21 mouse cellular contexts compared by ENCODE assay signal in genomic region chr11:44540243-44540642, GRCm38 (mm10). TPM values are rescaled to one million over a fixed set of nuclear protein-coding genes. Genes with fewer than 3 reads are reported as not detected.
A peak's percentile ranks its signal among the peaks of the same experiment; 100 is the strongest.
DNase-seq lines count a peak whose midpoint lies in the region; TF ChIP-seq lines count a peak whose summit lies in the region.
"Had no signal": no experiment of that assay in that cellular context is flagged by ENCODE, and none has a peak within 500 bp of the region (broad histone marks: within the 10 kb centered on the region; RNA-seq: fewer than 3 reads in every experiment).

No protein-coding gene starts in this region.

- no peak for TF ChIP-seq POLR2A in thymus, adult 2 months (IDR thresholded peaks at IDR 0.05; ENCODE audit: control insufficient read depth, extremely low read depth, insufficient read depth, low read length, poor library complexity)

- no peak overlapping the region for H3K4me3 ChIP-seq in thymus, adult 2 months (ENCODE audit: control insufficient read depth, insufficient read depth, low read length)
- H3K4me3 ChIP-seq: embryonic facial prominence, embryonic 12.5 days; forebrain, embryonic 15.5 days; hindbrain, embryonic 12.5 days; midbrain, embryonic 10.5 days had no signal

- WGBS in thymus, adult 2 months = 41% methylated on average over 9 of the region's 9 CpGs

- H3K27me3 ChIP-seq in thymus, adult 2 months (ENCODE audit: control insufficient read depth, insufficient read depth, low read length) = no peaks in the 10 kb centered on the region
- H3K27me3 ChIP-seq: embryonic facial prominence, embryonic 12.5 days; forebrain, embryonic 15.5 days; hindbrain, embryonic 12.5 days had no signal

- peak overlapping the region; percentile 48; the same call in 1 of the 2 replicates for H3K27ac ChIP-seq in thymus, adult 2 months (ENCODE audit: control insufficient read depth, insufficient read depth, low read length)
- H3K27ac ChIP-seq: forebrain, embryonic 15.5 days; hindbrain, embryonic 12.5 days; midbrain, embryonic 10.5 days had no signal

- peaks cover 46% of the 10 kb centered on the region for H3K4me1 ChIP-seq in thymus, adult 2 months (replicated peaks; ENCODE audit: control insufficient read depth, insufficient read depth, low read length)
- H3K4me1 ChIP-seq: forebrain, embryonic 15.5 days; midbrain, embryonic 10.5 days had no signal

- no peak for TF ChIP-seq CTCF in thymus, adult 2 months (IDR thresholded peaks at IDR 0.05; ENCODE audit: borderline replicate concordance, control insufficient read depth, extremely low read depth, insufficient read depth, low read length, poor library complexity)

- peaks cover 21% of the 10 kb centered on the region for H3K36me3 ChIP-seq in thymus, adult 2 months (ENCODE audit: control insufficient read depth, insufficient read depth, low read length)

- DNase-seq in heart, adult 11 months = peak; percentile 94
- DNase-seq in heart, adult 9 months (ENCODE audit: low spot score in 2 of 2) = no peak
- DNase-seq in thymus, adult 2 months = no peak
- no peak for DNase-seq in thymus, postnatal 25 days
- DNase-seq in induced T-regulatory cell, adult 2 months (ENCODE audit: low read depth) = peak; percentile 42
- DNase-seq in urinary bladder, postnatal 36 days (ENCODE audit: low spot score in 2 of 2) = no peak
- no peak for DNase-seq in adrenal gland, adult (ENCODE audit: inconsistent age in 2 of 2, low spot score in 1 of 2)
- DNase-seq in cerebellum, postnatal 36 days = no peak
- DNase-seq: adrenal gland, adult 8-10 months; cerebellum, adult 2 months; gastrocnemius, postnatal 36 days; heart, postnatal 10 days; kidney, adult 9 months; kidney, postnatal 36 days; lung, embryonic 14.5 days; lung, postnatal 36 days; retina, postnatal 1 day had no signal

RNA-seq across cellular contexts. Expression of gene Rnf145, which starts 21.5 kb away (rescaled TPM):
- 361 and 669 TPM in 2 replicates for polyA plus RNA-seq in thymus, adult 2 months (2012; rRNA removed)

Comparison
In these comparisons a context has a peak if more than half of its experiments do, and no peak if none do; other contexts are left out.
1. DNase-seq: peak in heart, adult 11 months (single experiment) and induced T-regulatory cell, adult 2 months (single experiment); none in heart, adult 9 months (0 of 2), thymus, adult 2 months (single experiment), thymus, postnatal 25 days (single experiment), urinary bladder, postnatal 36 days (0 of 2), adrenal gland, adult (0 of 2) and cerebellum, postnatal 36 days (0 of 2).